Comparison of ENCODE assay signal across 8 mouse cellular contexts in genomic region chr17:85463497-85464392, GRCm38 (mm10).
A peak's percentile ranks its signal among the peaks of the same experiment; 100 is the strongest.
DNase-seq lines count a peak whose midpoint lies in the region; TF ChIP-seq lines count a peak whose summit lies in the region.

No protein-coding gene starts in this region.

- TF ChIP-seq CTCF in testis, adult 2 months (IDR thresholded peaks at IDR 0.05; ENCODE audit: control insufficient read depth, insufficient read depth, insufficient replicate concordance, low read depth, low read length), result no peak

- TF ChIP-seq POLR2A in testis, adult 2 months (IDR thresholded peaks at IDR 0.05; ENCODE audit: control insufficient read depth, low read depth, low read length), result no peak

- intact Hi-C loops in left cerebral cortex, postnatal 4 days (cut with DNase I), result loop anchor here (10.0 kb wide), 1 partner anchor 269 kb away; no protein-coding TSS in a partner anchor

- DNase-seq in adrenal gland, postnatal 10 days, result peak; percentile 35
- DNase-seq in adrenal gland, adult 8-10 months, result no peak
- DNase-seq in testis, postnatal 10 days (ENCODE audit: low spot score), result no peak
- DNase-seq in kidney, postnatal 14 days, result peak; percentile 24
- DNase-seq in spleen, adult 18-20 months, result no peak
- no peak for DNase-seq in urinary bladder, postnatal 25 days (ENCODE audit: low spot score)
- no peak for DNase-seq in left cerebral cortex, postnatal 4 days

- H3K27ac ChIP-seq in testis, adult 2 months (ENCODE audit: control insufficient read depth, insufficient read depth, low read depth, low read length), result no peak overlapping the region

- peaks cover 5% of the 10 kb centered on the region for H3K4me1 ChIP-seq in testis, adult 2 months (ENCODE audit: control insufficient read depth, insufficient read depth, low read length)

- no peaks in the 10 kb centered on the region for H3K36me3 ChIP-seq in testis, adult 2 months (ENCODE audit: control insufficient read depth, insufficient read depth, low read length)

- peaks cover 8% of the 10 kb centered on the region for H3K27me3 ChIP-seq in testis, adult 2 months (ENCODE audit: control insufficient read depth, insufficient read depth, low read length)

- H3K4me3 ChIP-seq in testis, adult 2 months (ENCODE audit: control insufficient read depth, low read depth, low read length), result peak overlapping the region; percentile 86

Comparison
In these comparisons a context has a peak if more than half of its experiments do, and no peak if none do; other contexts are left out.
1. DNase-seq: peak in adrenal gland, postnatal 10 days (single experiment) and kidney, postnatal 14 days (single experiment); none in adrenal gland, adult 8-10 months (single experiment), testis, postnatal 10 days (single experiment), spleen, adult 18-20 months (0 of 2), urinary bladder, postnatal 25 days (single experiment) and left cerebral cortex, postnatal 4 days (single experiment).